Mouse (Mus musculus): ENCODE measurements around the gene Rcor2. TPM values are rescaled to one million over a fixed set of nuclear protein-coding genes. Genes with fewer than 3 reads are reported as not detected.

The Rcor2 gene
- total RNA-seq, 2 experiments from 2014 or later, result 0.17 TPM; not detected in 1

- no peak for ATAC-seq (replicated peaks; ENCODE audit: low FRiP score, poor library complexity, severe bottlenecking)
Measured at GRCm38 (mm10) chr19:7313660-7314059, 46.5 kb downstream of the Rcor2 start.

- ATAC-seq (replicated peaks; ENCODE audit: low FRiP score, poor library complexity, severe bottlenecking), result no peak
Measured at GRCm38 (mm10) chr19:7314976-7315586, 48.0 kb downstream of the Rcor2 start.

DNA sequence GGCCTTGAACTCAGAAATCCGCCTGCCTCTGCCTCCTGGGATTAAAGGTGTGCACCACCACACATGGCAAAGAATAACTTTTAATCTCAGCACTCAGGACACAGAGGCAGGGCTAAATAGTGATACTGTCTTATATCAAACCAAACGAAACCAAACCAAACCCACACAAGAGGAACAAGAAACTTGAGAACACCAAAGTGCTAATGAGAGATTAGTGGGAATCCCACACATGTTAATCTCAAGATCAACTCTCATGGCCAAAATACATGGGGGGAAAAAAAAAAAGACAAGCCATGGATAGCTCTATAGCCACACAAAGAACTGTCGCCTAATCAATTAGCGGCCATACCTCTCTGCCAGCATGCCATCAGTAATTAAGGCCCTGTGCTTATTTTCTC lies 48.5 kb downstream of the Rcor2 start:
- ATAC-seq (replicated peaks; ENCODE audit: low FRiP score, poor library complexity, severe bottlenecking), result no peak

GRCm38 (mm10) chr19:7316822-7317221 lies 49.7 kb downstream of the Rcor2 start:
- no peak for ATAC-seq (replicated peaks; ENCODE audit: low FRiP score, poor library complexity, severe bottlenecking)

- no peak for ATAC-seq (replicated peaks; ENCODE audit: low FRiP score, poor library complexity, severe bottlenecking)
Measured at GRCm38 (mm10) chr19:7317716-7318115, 50.6 kb downstream of the Rcor2 start.

- no peak for ATAC-seq (replicated peaks; ENCODE audit: low FRiP score, poor library complexity, severe bottlenecking)
Measured at GRCm38 (mm10) chr19:7320181-7320580, 53.1 kb downstream of the Rcor2 start.

- no peak for ATAC-seq (replicated peaks; ENCODE audit: low FRiP score, poor library complexity, severe bottlenecking)
Measured at GRCm38 (mm10) chr19:7321391-7321790, 54.3 kb downstream of the Rcor2 start.

Other genes with a start within 250 kb of the Rcor2 start
- 20.8 and 28.6 TPM in 2 replicates for gene Fermt3, start 247.9 kb upstream of the Rcor2 start, total RNA-seq (2015; ENCODE audit: low replicate concordance)
- 49.0 and 56.3 TPM in 2 replicates for gene Fermt3, start 247.9 kb upstream of the Rcor2 start, total RNA-seq (2017; ENCODE audit: low replicate concordance)
- gene Stip1, start 227.4 kb upstream of the Rcor2 start, total RNA-seq (2015; ENCODE audit: low replicate concordance), result 39.1 and 40.2 TPM in 2 replicates
- 33.4 and 44.3 TPM in 2 replicates for gene Stip1, start 227.4 kb upstream of the Rcor2 start, total RNA-seq (2017; ENCODE audit: low replicate concordance)
- gene Macrod1, start 210.5 kb upstream of the Rcor2 start, total RNA-seq (2015; ENCODE audit: low replicate concordance), result 0.77 and 4.2 TPM in 2 replicates
- gene Macrod1, start 210.5 kb upstream of the Rcor2 start, total RNA-seq (2017; ENCODE audit: low replicate concordance), result 0.94 TPM in 1 of 2 replicates, not detected in the other
- not detected in 2 replicates for gene Flrt1, start 161.6 kb upstream of the Rcor2 start, total RNA-seq (2015; ENCODE audit: low replicate concordance)
- not detected in 2 replicates for gene Flrt1, start 161.6 kb upstream of the Rcor2 start, total RNA-seq (2017; ENCODE audit: low replicate concordance)
- gene Otub1, start 61.0 kb upstream of the Rcor2 start, total RNA-seq (2015; ENCODE audit: low replicate concordance), result 17.3 TPM in 2 replicates
- 15.5 and 23.1 TPM in 2 replicates for gene Otub1, start 61.0 kb upstream of the Rcor2 start, total RNA-seq (2017; ENCODE audit: low replicate concordance)
- 177 and 188 TPM in 2 replicates for gene Cox8a, start 49.7 kb upstream of the Rcor2 start, total RNA-seq (2015; ENCODE audit: low replicate concordance)
- gene Cox8a, start 49.7 kb upstream of the Rcor2 start, total RNA-seq (2017; ENCODE audit: low replicate concordance), result 51.3 and 166 TPM in 2 replicates
- 12.5 and 20.1 TPM in 2 replicates for gene Naa40, start 26.1 kb upstream of the Rcor2 start, total RNA-seq (2015; ENCODE audit: low replicate concordance)
- gene Naa40, start 26.1 kb upstream of the Rcor2 start, total RNA-seq (2017; ENCODE audit: low replicate concordance), result 14.5 and 15.1 TPM in 2 replicates
- 39.9 and 57.1 TPM in 2 replicates for gene Mark2, start 74.5 kb downstream of the Rcor2 start, total RNA-seq (2015; ENCODE audit: low replicate concordance)
- 19.4 and 48.1 TPM in 2 replicates for gene Mark2, start 74.5 kb downstream of the Rcor2 start, total RNA-seq (2017; ENCODE audit: low replicate concordance)
- gene Spindoc, start 115.7 kb downstream of the Rcor2 start, total RNA-seq (2015; ENCODE audit: low replicate concordance), result 3.3 and 7.5 TPM in 2 replicates
- gene Spindoc, start 115.7 kb downstream of the Rcor2 start, total RNA-seq (2017; ENCODE audit: low replicate concordance), result 0.09 TPM in 1 of 2 replicates, not detected in the other
- gene 2700081O15Rik, start 150.3 kb downstream of the Rcor2 start, total RNA-seq (2015; ENCODE audit: low replicate concordance), result 0.21 TPM in 1 of 2 replicates, not detected in the other
- gene 2700081O15Rik, start 150.3 kb downstream of the Rcor2 start, total RNA-seq (2017; ENCODE audit: low replicate concordance), result 0.34 and 0.70 TPM in 2 replicates
- gene Rtn3, start 216.0 kb downstream of the Rcor2 start, total RNA-seq (2015; ENCODE audit: low replicate concordance), result 85.3 and 86.7 TPM in 2 replicates
- gene Rtn3, start 216.0 kb downstream of the Rcor2 start, total RNA-seq (2017; ENCODE audit: low replicate concordance), result 29.4 and 35.0 TPM in 2 replicates
- 16.9 and 17.3 TPM in 2 replicates for gene Atl3, start 226.7 kb downstream of the Rcor2 start, total RNA-seq (2015; ENCODE audit: low replicate concordance)
- 21.1 and 25.5 TPM in 2 replicates for gene Atl3, start 226.7 kb downstream of the Rcor2 start, total RNA-seq (2017; ENCODE audit: low replicate concordance)